Mouse (Mus musculus) small intestine, adult 2 months (tissue): ENCODE results near the gene Hp.

Experiments
- CTCF ChIP-seq: fragments of 200-500 bp; IDR thresholded peaks from 2 replicates; pipeline ENCODE4 v1.5.1; 2012; ENCODE audit warnings: low read depth, mild to moderate bottlenecking, control low read depth, inconsistent platforms, low read length, moderate library complexity, mixed read lengths; ENCODE audit not compliant: insufficient replicate concordance, insufficient read length; ENCODE audit errors: extremely low read depth
- POLR2A ChIP-seq: fragments of 200-500 bp; IDR thresholded peaks from 2 replicates; pipeline ENCODE4 v1.6.1; 2012; ENCODE audit warnings: low read depth, mild to moderate bottlenecking, control low read depth, inconsistent platforms, low read length, moderate library complexity

DNA sequence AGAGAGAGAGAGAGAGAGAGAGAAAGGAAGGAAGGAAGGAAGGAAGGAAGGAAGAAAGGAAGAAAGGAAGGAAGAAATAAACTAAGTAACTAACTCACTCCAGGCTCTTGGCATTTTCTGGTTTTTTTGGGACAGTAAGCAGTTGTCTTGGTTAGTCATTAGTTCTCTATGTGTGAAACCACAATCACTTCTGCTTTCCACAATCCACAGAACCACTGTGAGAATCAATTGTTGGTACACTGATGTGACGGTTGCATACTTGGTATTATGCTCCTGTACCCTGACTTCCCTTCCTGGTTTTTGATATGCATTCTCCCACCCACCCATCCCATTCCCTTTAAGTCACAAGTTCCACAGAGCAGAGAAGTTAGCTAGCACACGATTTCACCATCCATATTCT, 15.1 kb downstream of the Hp start:
- TF ChIP-seq CTCF: no peak
- no peak for TF ChIP-seq POLR2A
